Mouse (Mus musculus): Measurements from ENCODE around the gene Zfp600. TPM values are rescaled to one million over a fixed set of nuclear protein-coding genes. Genes with fewer than 3 reads are reported as not detected.
"Not testable (repeated sequence)": the region's sequence is repeated elsewhere in the genome, so short reads cannot be mapped to it uniquely, and the experiment has no call there.

Zfp600 gene
- not detected in 2 replicates for polyA plus RNA-seq (2012)

DNA sequence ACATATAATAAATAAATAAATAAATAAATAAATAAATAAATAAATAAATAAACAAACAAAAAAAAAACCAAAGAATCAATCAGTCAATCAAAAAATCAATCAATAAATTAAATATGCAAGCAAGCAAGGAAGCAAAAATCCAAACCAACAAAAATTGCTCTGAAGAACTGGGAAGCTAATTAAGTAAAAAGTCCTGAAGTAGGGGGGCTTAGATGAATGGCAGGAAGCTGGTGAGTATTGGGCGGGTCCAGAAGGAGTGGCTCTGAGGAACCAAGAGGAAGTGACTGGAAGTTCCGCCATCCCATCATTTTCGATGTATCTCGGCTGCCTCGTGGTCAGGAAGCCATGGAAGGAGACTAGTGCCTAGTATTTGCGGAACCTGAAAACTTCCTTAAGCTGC is at the start of gene Zfp600:
Zfp600 (plus strand) TSS at position 301 of the 400 bp plus-strand sequence.
- not testable (repeated sequence) for TF ChIP-seq GATA1 (IDR thresholded peaks at IDR 0.05; ENCODE audit: low read length)

Other genes with a start within 250 kb of the Zfp600 start
- not detected in 2 replicates for gene Zfp987, start 59.5 kb upstream of the Zfp600 start, polyA plus RNA-seq (2012)